Mouse (Mus musculus): Measurements from ENCODE around the gene Pdgfra. TPM values are rescaled to one million over a fixed set of nuclear protein-coding genes. Genes with fewer than 3 reads are reported as not detected.

Pdgfra gene
- polyA plus RNA-seq, 1 experiment from 2014 or later = 23.2 TPM

DNA sequence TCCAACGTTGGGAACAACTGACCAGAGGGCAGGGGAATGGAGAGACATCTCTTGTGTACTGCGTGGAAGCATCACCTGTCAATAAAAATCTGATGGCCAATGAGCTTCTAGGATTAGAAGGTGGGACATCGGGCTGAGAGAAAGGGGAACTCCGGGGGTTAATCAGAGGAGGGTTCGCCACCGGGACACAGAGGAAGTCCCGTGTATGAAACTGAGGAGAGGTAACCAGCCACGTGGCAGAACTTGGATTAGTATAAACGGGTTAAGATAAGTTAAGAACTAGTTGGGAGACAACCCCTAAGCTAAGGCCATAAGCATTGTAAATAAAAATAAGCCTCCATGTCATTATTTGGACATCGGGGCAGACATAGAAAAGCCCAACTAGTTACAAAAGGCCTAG lies 69.5 kb downstream of the Pdgfra start:
- WGBS = 90% methylated on average over 10 of the region's 10 CpGs
- ATAC-seq (ENCODE audit: low FRiP score, low read depth) = no peak
- Histone ChIP-seq H3K27me3 (peaks cover 8% of the 10 kb centered on the region; the same call in 1 of the 2 replicates), H3K4me2 (replicated peaks) (no peak overlapping the region), H3K4me3 (no peak overlapping the region), H3K9me3 (no peaks in the 10 kb centered on the region), H3K4me1 (peaks cover 15% of the 10 kb centered on the region), H3K36me3 (no peaks in the 10 kb centered on the region), H3K27ac (replicated peaks) (no peak overlapping the region), H3K9ac (replicated peaks) (no peak overlapping the region)

DNA sequence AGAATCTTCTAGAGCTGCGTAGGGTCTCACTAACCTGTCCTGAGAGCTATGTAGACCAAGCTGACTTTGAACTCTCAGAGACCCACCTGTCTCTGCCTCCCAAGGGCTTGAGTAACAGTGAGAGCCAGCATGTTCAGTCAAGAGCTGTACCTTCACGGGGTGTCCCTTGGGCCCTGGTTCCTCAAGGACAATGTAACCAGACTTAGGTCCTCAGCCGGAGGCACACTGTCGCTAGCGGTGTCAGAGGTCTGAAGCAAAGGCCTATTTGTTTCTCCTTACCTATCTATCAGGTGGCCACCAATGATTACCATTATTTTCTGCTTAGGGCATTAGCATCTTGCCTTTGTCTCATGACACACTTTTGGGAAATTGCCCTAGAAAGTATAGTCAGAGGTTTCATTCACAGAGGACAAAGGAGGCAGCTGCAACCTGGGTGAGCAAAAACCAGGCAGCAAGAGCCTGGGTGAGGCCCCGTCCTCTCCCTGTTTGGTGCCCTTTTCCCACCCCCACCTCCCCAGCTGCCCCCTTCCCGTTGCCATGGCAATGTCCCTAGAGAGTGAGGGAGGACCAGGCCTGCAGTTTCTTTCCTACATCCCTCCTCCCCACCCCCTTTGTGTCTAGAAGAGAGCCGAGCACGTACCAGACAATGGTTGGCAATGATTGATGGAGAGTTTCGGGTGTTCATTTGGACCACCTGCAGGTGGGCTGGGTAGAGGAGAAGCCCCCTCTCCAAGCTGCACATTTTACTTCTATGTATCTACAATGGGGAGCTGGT lies 70.6 kb downstream of the Pdgfra start:
- 55% methylated on average over 10 of the region's 10 CpGs for WGBS
- peaks cover 15% of the 10 kb centered on the region for H3K4me1 ChIP-seq
- H3K9ac ChIP-seq (replicated peaks) = no peak overlapping the region
- no peak overlapping the region for H3K4me2 ChIP-seq (replicated peaks)
- peaks cover 8% of the 10 kb centered on the region; the same call in 1 of the 2 replicates for H3K27me3 ChIP-seq
- no peaks in the 10 kb centered on the region for H3K9me3 ChIP-seq
- H3K36me3 ChIP-seq = no peaks in the 10 kb centered on the region
- H3K27ac ChIP-seq (replicated peaks) = 0 out of 2 replicates have a peak overlapping the region, but pooled peaks have one; percentile 1
- ATAC-seq (ENCODE audit: low FRiP score, low read depth) = peak; percentile 87
- no peak overlapping the region for H3K4me3 ChIP-seq

DNA sequence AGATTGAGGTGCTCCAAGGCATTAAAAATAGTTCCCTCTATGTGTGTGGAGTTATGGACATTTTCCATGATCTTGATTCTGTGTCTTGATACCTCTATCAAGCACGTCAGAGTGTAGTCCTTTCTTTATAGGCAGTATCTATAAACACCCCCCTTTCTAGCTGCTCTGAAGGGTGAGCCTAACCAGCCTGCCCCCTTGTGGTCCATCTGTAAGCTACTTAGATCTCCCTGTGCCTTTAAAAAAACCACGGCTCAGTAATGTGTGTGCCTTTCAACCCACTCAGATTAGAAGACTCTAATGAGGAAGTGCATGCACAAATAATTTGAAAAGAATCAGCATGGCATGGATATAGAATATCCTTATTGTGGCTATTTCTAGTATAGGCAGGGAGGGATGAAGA lies 86.3 kb downstream of the Pdgfra start:
- no peak for ATAC-seq (ENCODE audit: low FRiP score, low read depth)

DNA sequence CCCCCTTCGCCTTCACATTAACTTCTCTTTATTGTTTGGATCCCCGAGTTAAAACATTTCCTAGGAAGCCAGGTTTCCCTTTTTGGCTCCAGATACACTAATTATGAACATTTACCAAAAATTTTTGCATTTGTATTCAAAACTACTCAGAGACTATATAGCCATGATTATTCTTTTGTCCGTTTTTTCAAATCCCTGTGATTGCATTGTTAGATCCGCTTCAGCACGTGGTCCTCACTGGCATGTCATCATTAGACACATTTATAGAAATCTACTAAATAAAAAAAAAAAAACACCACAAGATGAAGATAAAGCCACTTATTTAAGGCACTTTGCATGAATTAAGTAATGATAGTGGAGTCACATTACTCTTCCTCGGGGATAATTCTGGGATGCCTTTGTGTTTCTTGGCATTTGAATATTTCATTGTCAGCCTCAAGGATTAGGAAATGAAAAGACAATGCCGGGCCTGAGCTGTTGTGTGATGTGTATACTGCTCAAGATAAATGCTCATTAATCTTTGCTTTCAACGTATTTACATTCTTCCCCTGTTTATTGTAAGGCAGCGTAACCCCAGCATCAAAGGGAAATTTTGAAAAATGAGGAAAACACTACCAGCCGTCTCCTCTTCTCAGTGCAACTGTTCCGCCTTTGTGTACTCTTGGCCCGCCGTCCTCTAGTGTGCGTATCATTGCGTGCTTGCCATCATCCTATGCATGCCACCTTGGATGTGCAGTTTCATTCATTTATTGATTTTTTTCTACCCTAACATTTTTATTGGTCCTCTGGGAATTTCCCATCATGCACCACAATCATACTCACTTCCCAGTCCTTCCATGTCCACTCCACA lies 87.1 kb downstream of the Pdgfra start:
- Histone ChIP-seq H3K4me1 (no peaks in the 10 kb centered on the region), H3K9ac (replicated peaks) (no peak overlapping the region), H3K36me3 (no peaks in the 10 kb centered on the region), H3K4me3 (no peak overlapping the region), H3K4me2 (replicated peaks) (no peak overlapping the region), H3K27ac (replicated peaks) (no peak overlapping the region), H3K27me3 (no peaks in the 10 kb centered on the region), H3K9me3 (no peaks in the 10 kb centered on the region)
- no peak for ATAC-seq (ENCODE audit: low FRiP score, low read depth)
- 75% methylated on average over 15 of the region's 15 CpGs for WGBS

More for the DNA sequence above, 86.3 kb downstream of the Pdgfra start:
- Histone ChIP-seq H3K9me3 (no peaks in the 10 kb centered on the region), H3K27ac (replicated peaks) (no peak overlapping the region), H3K9ac (replicated peaks) (no peak overlapping the region), H3K36me3 (no peaks in the 10 kb centered on the region), H3K27me3 (no peaks in the 10 kb centered on the region), H3K4me1 (no peaks in the 10 kb centered on the region), H3K4me3 (no peak overlapping the region), H3K4me2 (replicated peaks) (no peak overlapping the region)
- WGBS = 48% methylated on average over 2 of the region's 2 CpGs

DNA sequence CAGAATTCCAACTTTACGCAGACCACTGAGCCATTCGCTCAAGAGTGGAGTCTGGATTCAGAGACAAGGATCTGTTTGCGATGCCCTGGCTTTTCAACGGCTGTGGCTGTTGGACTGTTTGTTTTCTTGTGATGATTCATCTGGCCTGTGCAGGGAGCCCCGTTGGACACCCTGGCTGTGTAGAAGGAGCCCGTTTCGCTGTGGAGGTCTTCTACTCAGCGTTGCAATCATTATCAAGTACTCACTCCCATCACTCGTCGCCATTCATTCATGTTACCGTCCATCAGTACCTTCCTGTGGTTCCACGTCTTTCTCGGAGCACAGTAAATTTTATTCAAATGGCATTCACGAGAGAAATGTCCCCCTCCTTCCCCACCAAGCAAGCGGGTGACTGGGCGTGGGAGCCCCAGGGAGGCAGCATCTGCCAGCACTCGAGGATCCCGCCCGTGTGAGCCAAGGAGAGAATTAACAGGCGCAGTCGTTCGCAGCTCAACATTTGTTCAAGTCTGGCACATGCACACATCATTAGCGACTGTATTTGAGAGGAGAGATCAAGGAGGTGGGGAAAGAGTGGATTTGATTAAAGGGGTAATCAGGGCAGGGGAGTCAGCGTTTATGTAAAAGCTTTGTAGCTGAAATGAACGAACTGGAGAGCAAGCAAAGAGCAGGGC lies 95.1 kb downstream of the Pdgfra start:
- no peaks in the 10 kb centered on the region for H3K9me3 ChIP-seq
- no peak overlapping the region for H3K4me3 ChIP-seq
- H3K27me3 ChIP-seq = no peaks in the 10 kb centered on the region
- ATAC-seq (ENCODE audit: low FRiP score, low read depth) = no peak
- H3K4me1 ChIP-seq = no peaks in the 10 kb centered on the region
- no peak overlapping the region for H3K4me2 ChIP-seq (replicated peaks)
- H3K27ac ChIP-seq (replicated peaks) = no peak overlapping the region
- no peak overlapping the region for H3K9ac ChIP-seq (replicated peaks)
- H3K36me3 ChIP-seq = no peaks in the 10 kb centered on the region
- 71% methylated on average over 25 of the region's 25 CpGs for WGBS

Small RNA genes lying within 50 kb of the gene (microRNA-seq; reads per million reads assigned to microRNA genes)
- 1.2 reads per million for gene Mir7025

Other genes with a start within 250 kb of the Pdgfra start
- 33.3 and 44.7 TPM in 2 replicates for gene Chic2, start 107.5 kb upstream of the Pdgfra start, polyA plus RNA-seq (2016; fragmentation: Nextera tagmentation; extraction: Ambion mirVana)
- 3.6 TPM in 2 replicates for gene Gsx2, start 76.7 kb upstream of the Pdgfra start, polyA plus RNA-seq (2016; fragmentation: Nextera tagmentation; extraction: Ambion mirVana)

Measured in midbrain, embryonic 12.5 days (tissue).